Mouse (Mus musculus): ENCODE measurements at regions not wholly inside any gene's neighbourhood (a gene's known extent, or its start where the extent isn't known, plus 50 kb on each side); places are given as distances from the start of the nearest gene placed in this dataset.

DNA sequence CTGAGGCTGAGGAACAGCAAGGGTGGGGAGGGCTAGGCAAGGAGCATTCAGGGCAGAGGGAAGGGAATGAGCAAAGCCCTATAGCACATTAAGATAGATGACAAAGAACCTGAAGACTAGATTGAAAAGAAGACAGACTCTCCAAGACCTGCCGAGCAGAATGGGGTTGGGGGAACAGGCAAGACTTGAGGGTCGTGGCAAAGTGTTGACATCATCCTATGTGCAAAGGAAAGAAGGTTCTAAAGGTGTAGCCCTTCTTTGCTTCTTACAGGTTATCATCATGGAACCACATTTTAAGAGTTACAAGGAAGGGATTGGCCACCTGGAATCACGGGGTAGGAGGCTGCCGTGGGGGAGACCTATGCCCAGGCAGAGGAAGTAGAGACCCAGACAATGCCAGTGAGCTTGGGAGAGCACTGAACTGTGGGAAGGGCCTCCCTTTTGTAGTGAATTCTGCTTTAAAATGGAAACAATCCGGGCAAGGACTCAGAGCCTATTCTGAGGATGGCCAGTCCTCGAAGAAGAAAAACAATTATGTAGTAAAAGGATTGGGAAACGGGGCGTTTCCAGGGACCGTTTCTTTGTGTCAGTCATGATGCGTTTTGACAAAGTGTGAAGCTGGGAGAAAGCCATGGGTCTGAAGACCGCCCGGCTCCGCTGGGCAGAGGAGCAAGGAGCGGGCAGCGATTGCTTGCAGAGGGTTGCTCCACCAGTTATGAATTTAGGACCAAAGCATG is 55.5 kb upstream of the Cox10 start:
- in situ Hi-C loops (cut with MboI; ENCODE audit: low pct_ligation_motif_present, low pct_unique_long_range_greater_than_20kb, low sequenced_read_pairs) (no loop called here), dilution Hi-C loops (cut with MboI; ENCODE audit: extremely low pct_ligation_motif_present, extremely low pct_unique_long_range_greater_than_20kb, low sequenced_read_pairs) (no loop called here)
- no peak overlapping the region for H3K9ac ChIP-seq (ENCODE audit: insufficient read depth, low read depth)
- no peak overlapping the region for H3K27ac ChIP-seq (ENCODE audit: insufficient read depth, low read depth)
- H3K4me1 ChIP-seq (ENCODE audit: control insufficient read depth in 1 of 2, insufficient read depth in 2 of 2), result peaks cover 2 to 6% of the 10 kb centered on the region in 2 experiments; a peak in 3 of 4 replicates
- TF ChIP-seq NELFE (IDR thresholded peaks at IDR 0.05; ENCODE audit: low read depth, low read length) (no peak), MAZ (IDR thresholded peaks at IDR 0.05; ENCODE audit: low read depth, low read length) (no peak), IRF4 (IDR thresholded peaks at IDR 0.05; ENCODE audit: low read depth, low read length) (no peak), PAX5 (IDR thresholded peaks at IDR 0.05; ENCODE audit: low read length) (no peak), TCF12 (IDR thresholded peaks at IDR 0.05; ENCODE audit: low read depth, low read length) (no peak), TBP (conservative IDR thresholded peaks at IDR 0.05; ENCODE audit: low read depth, low read length) (no peak), JUND (conservative IDR thresholded peaks at IDR 0.05; ENCODE audit: low read depth, low read length) (no peak)
- no peak for DNase-seq (ENCODE audit: extremely low read depth)
- H3K4me2 ChIP-seq (ENCODE audit: insufficient read depth, low read depth, poor library complexity, severe bottlenecking), result no peak overlapping the region
- H3K36me3 ChIP-seq (replicated peaks in 1 of 2; ENCODE audit: control insufficient read depth in 1 of 2, insufficient read depth in 1 of 2, low read length in 1 of 2), result no peaks in the 10 kb centered on the region
- H3K79me2 ChIP-seq (replicated peaks; ENCODE audit: control insufficient read depth, extremely low read depth, insufficient read depth, poor library complexity, severe bottlenecking), result no peaks in the 10 kb centered on the region
- no peak overlapping the region for H3K4me3 ChIP-seq (replicated peaks in 1 of 3; ENCODE audit: low read depth in 2 of 3, low read length in 2 of 3, poor library complexity in 1 of 3)
- no peaks in the 10 kb centered on the region for H3K27me3 ChIP-seq (replicated peaks)
- H3K9me3 ChIP-seq (replicated peaks; ENCODE audit: low read length), result no peaks in the 10 kb centered on the region

Measured in CH12.LX (cell line).